Mouse (Mus musculus): ENCODE data around the gene Milr1.
"Not testable (repeated sequence)": the region's sequence is repeated elsewhere in the genome, so short reads cannot be mapped to it uniquely, and the experiment has no call there.

Gene Milr1

DNA sequence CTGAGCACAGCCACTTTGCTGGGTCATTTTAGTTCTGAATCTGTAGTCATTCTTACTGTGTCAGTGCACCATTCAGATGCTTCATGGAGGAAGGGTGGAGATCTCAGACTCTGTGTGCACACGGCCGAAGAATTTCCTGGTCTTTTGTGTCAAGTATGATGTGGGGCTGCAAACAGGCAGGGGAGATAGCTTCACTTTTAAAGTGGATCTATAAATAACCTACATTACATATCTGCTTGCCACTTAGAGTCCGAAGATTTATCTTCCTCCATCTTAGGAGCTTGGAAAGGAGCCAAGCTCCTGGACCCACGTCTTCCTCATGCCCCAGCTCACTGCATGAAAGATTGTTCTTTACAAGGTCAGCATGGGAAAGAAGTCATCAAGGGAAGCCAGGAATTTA is 20.3 kb upstream of the Milr1 start:
- no peak for DNase-seq (ENCODE audit: low read depth, low spot score)

DNA sequence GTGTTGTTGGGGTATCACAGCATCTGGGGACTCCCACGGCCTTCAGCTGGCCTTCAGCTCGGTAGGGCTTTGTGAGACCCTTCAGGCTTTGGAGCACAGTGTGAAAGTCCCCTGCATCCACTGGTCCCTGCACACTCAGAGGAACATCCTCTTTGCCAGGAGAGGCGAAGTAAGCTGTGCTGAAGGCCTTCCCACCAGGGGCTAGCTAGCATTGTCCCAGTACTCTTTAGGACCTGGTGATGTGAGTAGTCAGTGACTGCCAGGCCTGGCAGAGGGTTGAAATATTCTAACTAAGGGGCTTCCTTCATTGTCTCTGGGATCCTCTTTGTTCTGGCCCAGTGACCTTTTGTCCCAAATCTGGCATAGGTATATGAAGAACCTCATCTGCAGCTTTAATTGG is 14.4 kb upstream of the Milr1 start:
- DNase-seq (ENCODE audit: low read depth, low spot score): no peak

DNA sequence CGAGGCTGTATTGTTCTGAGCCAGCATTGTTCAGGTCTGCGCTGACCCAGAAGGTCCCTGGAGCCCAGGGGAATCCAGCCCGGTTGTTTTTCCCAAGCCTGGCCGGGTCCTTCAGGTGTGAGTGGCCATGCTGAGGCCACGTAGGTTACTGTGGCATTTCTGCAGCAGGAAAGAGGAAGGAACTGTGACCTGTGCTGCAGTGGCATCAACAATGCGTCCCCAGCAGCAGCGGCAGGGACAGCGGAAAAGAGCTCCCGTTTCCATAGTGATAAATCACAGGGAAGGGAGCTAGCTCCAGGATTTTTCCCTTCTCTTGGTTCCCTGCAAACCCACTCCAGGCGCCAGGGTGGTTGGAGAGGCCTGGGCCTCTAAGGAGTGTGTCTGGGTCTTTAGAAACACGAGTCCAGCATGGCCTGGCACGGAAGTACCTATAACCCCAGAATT is 13.8 kb upstream of the Milr1 start:
- DNase-seq (ENCODE audit: low read depth, low spot score): no peak

DNA sequence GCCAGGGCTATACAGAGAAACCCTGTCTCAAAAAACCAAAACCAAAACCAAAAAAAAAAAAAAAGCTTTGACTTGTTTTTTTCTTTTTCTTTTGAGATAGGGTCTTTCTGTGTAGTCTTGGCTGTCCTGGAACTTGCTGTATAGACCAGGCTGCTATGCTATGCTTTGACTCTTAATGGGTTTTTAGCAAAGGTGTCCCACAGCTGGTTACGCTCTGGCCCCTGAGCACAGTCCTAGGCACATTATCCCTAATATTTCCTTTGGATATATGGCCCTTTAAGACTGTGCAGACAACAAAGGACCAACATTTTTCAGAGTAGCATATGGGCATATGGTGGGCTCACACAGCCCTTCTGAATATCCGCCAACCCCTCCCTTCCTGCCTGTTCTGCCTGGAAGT is 11.9 kb upstream of the Milr1 start:
- no peak for DNase-seq (ENCODE audit: low read depth, low spot score)

DNA sequence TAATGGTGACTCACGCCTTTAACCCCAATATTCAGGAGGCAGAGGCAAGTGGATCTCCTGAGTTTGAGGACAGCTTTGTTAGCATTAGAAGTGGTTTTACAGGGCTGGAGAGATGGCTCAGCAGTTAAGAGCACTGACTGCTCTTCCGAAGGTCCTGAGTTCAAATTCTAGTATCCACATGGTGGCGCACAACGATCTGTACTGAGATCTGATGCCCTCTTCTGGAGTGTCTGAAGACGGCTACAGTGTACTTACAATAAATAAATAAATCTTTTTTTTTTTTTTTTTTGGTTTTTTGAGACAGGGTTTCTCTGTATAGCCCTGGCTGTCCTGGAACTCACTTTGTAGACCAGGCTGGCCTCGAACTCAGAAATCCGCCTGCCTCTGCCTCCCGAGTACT is 10.3 kb upstream of the Milr1 start:
- not testable (repeated sequence) for DNase-seq (ENCODE audit: low read depth, low spot score)

DNA sequence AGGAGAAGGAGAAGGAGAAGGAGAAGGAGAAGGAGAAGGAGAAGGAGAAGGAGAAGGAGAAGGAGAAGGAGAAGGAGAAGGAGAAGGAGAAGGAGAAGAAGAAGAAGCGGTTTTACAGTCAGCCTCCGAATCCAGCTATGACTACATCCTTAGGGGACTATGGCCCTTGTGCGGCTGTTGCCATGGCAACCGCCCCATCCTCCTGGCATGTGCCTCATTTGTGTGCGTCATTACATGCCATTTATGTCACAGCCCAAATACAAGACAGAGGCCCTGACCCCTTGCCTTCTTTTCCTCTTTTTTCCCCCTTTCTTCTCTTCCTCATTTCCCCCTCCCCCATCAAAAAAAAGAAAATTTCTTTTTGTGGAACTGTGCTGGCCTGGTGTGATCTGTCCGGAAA is 9.8 kb upstream of the Milr1 start:
- no peak for DNase-seq (ENCODE audit: low read depth, low spot score)

DNA sequence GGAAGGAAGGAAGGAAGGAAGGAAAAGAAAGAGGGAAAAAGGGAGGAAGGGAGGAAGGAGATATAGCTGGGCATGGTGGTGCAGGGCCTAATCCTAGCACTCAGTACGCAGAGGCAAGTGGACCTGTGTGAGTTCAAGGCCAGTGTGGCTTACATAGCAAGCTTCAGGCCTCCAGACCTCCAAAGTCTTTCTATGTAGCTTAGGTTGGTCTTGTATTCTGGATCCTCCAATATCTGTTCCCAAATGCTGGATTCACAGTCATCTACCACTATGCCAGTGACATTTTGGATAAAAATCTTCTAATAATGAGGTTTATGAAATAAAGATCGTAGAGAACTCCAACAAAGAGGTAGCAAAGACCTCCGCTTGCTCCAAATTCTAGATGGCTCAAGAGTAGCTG is 9.2 kb upstream of the Milr1 start:
- DNase-seq (ENCODE audit: low read depth, low spot score): no peak

DNA sequence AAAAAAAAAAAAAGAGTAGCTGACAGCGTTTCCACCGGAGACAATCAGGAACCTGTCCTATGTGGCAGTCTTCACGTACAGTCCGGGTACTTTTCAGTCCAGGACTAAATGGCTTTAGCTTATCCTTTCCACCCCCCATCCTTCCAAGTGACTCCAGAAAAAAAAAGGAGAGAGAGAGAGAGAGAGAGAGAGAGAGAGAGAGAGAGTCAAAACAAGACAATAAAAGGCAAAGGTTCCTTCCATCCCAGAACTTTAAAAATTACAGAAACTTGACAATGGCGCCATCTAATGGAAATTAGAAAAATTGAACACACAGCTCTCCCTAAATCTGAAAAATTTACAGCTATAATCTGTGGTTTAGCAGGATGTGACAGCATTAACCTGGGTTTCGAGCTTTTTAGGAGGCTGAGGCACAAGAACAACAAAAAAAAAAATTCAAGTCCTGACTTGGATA is 8.6 kb upstream of the Milr1 start:
- DNase-seq (ENCODE audit: low read depth, low spot score): no peak

DNA sequence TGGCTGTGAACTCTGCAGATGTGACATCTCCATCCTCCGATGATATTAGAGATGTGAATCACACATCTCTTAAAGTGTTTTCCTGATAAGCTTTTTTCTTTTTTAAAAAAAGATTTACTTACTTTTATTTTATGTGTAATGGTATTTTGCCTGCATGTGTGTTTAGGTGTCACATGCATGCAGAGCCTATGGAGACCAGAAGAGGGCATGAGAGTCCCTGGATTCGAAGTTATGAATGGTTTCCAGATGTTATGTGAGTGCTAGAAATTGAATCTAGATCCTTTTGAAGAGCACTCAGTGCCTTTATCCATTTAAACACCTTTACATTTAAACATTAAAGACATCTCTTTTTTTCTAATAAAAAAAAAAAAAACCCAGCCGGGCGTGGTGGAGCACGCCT is 6.1 kb upstream of the Milr1 start:
- DNase-seq (ENCODE audit: low read depth, low spot score): no peak

DNA sequence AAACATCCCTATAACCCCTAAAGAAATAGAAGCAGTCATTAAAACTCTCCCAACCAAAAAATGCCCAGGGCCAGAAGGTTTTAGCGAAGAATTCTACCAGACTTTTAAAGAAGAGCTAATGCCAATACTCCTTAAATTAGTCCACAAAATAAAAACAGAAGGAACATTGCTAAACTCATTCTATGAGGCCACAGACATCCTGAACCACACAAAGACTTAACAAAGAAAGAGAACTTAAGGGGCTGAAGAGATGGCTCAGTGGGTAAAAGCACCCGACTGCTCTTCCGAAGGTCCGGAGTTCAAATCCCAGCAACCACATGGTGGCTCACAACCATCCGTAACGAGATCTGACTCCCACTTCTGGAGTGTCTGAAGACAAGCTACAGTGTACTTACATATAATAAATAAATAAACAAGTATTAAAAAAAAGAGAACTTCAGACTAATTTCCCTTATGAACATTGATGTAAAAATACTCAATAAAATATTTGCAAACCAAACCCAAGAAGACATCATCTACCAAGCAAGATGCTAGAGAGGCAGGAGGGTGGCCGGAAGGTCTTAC is 1.4 kb upstream of the Milr1 start:
- not testable (repeated sequence) for DNase-seq (ENCODE audit: low read depth, low spot score)

DNA sequence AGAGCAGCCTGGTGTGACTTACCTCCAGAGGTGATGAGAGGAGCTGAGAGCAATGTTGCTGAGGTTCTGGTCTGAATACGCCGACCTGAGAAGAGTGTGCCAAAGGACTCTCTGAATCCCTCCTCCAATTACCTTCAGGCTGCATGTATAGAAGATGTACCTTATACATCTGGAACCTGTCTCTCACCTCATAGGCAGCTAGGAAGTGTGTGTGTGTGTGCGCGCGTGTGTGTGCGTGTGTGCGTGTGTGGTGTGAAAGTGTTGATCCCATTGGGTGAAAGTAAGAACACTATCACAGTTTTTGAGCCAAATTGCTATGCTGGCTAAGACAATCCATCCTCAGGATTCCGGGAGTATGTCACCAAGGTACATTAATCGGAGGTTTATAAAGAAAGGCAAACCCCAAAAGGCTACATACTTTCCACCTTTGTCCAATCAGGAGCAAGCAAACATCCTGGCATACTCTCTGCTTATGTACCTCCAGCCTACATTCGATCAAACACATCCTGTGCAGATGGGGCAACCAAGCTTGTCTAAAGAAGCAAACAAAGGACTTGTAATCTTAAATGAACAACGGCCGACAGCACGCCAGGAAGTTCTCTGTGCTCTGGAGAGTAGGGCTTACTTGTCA is 790 bp upstream of the Milr1 start, which contains the start of gene Pecam1:
Pecam1 (minus strand) TSS at position 508 of the 631 bp plus-strand sequence.
- DNase-seq (ENCODE audit: low read depth, low spot score): no peak

DNA sequence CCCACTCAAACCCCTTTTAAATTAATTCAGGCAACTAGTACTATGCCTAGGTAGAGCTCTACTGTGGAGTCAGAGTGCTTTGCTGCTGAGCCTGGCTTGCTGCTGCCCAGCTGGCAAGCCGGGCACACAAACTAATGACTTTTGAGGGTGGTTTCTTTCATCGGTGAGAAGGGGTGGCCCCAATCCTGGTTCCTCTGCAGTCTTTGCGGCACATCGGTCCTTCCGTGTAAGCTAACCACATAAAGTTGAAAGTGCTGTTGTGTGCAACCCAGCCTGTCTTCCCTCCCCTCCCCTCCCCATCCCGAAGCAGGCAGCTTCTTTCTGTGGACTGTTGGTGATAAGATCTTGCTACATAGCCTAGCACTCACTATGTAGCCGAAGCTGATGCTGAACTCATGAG is 1.1 kb downstream of the Milr1 start:
- DNase-seq (ENCODE audit: low read depth, low spot score): no peak

DNA sequence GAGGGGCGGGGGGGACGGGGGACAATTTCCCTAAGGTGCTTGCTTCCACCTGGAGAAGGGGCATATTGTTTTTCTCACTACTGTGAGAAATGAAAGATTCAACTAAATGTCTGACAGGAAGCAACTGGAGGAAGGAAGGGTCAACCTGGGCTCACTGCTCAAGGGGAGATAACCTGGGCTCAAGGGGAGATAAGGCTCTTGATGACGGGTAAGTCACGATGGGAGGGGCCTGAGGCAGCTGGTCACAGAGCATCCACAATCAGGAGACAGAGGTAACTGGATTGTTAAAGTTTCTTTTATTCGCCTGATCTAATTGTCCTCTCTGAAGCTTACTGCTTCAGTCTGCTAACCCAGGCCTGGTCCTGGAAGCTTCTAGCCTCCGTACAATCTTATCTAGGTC is 2.3 kb downstream of the Milr1 start:
- no peak for DNase-seq (ENCODE audit: low read depth, low spot score)

DNA sequence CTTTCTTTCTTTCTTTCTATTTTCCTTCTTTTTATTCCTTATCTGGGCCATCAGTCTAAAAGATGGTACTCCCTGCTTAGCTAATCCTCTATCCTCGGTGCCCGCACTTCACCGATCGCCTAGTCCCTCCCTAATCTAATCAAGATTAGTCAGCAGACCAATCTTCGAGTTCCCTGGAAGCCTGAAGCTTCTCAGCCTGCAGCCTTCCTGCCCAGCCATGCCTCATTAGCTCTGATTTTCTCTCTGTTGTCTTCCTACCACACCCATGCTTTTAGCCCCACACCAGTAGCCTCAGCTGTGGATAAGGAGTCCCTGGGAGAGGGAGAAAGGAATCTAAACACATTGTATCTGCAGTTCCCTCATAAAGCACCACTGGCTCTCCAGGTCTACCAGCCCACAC is 4.6 kb downstream of the Milr1 start:
- DNase-seq (ENCODE audit: low read depth, low spot score): no peak

DNA sequence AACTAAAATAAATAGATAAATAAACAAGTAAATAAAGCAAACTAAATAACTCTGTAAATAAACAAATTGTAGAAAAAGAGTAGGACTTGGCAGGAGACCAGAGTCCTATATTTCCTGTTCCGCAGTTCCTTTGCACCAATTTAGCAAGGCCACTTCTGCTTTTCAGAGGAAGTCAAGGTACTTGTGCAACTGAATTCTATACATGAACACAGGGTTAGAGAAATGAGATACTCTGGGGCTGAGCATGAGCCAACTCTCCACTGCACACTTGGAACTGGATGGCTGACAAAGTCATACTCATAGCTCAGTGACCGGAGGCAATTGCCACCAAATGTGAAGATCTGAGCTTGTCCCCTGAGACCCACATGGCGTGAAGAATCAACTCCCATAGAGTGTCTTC is 8.0 kb downstream of the Milr1 start:
- no peak for DNase-seq (ENCODE audit: low read depth, low spot score)

DNA sequence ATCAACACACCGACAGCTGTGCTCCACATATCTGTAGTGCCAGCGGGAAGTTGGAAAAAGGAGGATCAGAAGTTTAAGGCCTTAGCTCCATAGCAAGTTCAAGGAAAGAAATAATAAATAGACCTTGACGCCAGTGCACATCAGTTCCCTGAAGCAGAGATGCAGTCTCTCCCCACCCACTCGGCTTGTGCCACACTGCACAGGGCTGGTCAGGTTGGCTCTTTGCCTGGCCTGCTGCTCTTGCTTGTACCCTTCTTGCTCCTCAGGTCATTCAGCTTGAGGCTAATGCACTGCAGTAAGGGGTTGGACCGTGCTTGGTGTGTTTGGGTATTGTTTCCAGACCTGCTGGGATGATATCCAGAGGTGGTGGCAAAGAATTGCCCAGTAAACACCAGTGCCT is 9.5 kb downstream of the Milr1 start:
- DNase-seq (ENCODE audit: low read depth, low spot score): no peak

DNA sequence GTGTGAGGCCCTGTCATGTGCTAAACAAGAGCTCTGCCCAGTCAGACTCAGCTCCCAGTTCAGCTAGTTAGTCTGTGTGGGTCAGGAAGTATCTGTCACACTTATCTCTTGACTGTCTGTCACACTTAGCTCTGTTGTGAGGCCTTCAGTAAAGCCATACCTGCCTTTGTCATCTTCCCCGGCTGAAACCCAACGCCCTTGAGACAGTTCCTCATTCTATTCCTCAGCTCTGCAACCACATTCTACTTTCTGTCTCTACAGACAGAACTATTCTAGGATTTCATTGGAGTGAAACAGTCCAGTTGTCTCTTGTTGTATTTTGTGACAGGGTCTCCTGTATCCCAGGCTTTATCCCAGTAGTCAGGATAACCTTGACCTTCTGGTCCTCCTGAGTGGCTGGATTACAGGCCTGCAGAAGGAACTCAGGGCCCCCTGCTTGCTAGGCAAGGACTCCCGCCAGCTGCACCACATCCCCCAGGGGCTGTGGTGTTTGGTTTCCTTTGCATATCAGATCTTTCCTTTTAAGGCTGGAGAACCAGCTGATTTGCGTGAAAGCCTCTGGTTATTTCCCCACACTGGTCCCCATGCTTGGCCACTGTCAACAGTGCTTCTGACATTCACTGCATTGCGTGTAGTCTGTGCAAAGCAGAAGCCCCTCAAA is 11.2 kb downstream of the Milr1 start:
- no peak for DNase-seq (ENCODE audit: low read depth, low spot score)

DNA sequence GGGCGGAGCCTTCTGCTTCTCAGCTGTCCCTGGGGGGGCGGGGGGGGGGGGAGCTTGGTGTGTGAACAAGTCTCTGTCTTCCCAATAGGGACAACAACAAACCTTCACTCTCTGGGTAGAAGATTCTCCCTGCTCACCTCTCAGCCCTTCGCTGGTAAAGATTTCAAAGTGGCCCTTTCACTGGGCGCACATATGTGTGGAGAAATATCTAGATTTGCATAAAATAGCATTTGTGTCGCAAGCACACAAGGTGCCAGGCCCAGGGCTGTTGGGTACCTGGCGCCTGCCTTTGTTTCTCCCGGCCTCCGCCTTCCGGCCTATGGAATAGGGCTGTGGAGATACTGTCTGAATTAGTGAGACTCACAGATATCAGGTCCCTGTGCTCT is 11.8 kb downstream of the Milr1 start:
- DNase-seq (ENCODE audit: low read depth, low spot score): no peak

DNA sequence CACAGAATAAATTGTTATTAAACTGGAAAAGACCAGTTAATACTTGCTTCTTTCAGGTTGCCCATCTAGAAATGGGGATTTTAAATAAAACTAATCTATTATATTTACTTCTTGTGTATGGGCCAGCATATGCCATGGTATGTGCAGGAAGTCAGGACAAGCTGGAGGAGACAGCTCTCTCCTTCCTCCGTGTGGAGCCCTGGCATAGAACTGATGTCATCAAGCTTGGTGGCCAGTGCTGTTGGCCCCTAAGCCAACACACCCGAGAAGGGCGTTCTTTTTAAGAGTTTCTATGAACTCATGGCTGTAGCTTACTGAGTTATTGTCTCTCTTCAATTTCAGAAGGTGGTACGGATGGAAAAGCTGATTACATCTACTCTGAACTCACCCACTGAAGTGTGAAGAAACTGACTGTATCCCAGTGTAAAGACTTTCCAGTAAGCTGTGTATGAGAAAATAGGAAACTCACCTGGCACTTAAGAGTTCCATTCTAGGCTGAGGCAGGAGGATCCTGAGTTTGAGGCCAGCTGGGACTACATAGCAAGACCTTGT is 15.7 kb downstream of the Milr1 start:
- no peak for DNase-seq (ENCODE audit: low read depth, low spot score)

DNA sequence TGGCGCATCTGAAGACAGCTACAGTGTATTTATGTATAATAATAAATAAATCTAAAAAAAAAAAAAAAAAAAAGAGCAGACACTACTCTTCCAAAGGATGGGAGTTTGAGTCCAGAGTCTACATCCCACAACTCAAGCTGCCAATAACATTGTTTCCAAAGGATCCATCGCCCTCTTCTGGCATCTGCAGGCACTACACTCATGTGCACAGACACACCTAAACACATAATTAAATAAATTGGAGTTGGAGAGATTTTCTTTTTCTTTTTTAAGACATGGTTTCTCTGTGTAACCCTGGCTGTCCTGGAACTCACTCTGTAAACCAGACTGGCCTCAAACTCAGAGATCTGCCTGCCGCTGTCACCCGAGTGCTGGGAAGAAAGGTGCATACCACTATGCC is 16.5 kb downstream of the Milr1 start:
- DNase-seq (ENCODE audit: low read depth, low spot score): no peak

DNA sequence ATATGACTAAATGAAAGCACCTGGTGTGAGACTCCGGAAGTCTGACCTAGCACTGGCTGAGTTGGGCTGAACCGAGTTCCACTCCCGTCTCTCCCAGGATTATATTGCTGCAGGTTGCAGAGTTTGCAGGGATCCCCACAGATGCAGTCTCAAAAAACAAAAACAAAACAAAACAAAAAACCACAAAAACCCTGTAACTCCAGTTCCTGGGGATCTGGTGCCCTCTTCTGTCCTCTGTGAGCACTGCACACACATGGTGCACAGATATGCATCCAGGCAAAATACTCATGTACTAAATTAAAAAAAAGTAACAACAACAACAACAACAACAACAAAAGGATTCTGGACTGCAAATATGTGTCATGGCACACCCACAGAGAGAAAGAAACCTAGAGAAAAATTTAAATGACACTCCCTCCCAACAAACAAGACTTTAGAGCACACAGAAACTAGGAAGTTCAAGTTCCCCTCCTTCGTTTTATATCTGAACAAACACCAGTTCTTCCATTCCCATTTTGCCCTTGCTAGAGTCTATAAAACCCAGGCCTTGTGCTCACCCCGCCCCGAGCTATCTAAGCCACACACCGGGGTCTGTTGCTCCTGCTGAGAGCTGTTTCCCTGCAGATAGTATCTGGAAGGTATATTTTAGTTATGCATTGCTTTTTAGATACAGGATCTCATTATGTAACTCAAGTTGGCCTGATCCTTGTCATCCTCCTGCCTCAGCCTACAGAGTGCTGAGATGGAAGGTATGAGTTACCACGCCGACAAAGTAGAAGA is 19.4 kb downstream of the Milr1 start:
- no peak for DNase-seq (ENCODE audit: low read depth, low spot score)

DNA sequence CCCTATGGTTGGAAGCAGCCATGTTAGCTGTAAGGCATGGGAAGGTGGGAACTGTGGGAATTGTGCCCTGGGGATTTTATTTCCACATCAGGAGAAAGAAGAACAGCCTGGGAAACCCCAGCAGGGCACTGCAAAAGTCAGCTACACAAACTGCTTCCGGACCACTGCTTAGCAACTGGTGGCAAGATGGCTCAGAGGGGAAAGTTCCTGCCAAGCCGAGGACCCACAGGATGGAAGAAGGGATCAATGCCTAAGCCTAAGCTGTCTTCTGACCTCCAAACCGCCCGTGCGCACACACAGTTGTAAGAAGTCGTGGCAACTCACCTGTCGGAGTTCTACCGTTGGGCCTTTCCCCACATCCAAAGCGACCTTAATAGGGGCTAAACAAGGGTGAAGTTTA is 22.0 kb downstream of the Milr1 start:
- no peak for DNase-seq (ENCODE audit: low read depth, low spot score)
